Mouse (Mus musculus) kidney, adult 2 months (tissue): ENCODE results near the gene Slc12a8.

Source experiments
- CTCF ChIP-seq: fragments of 200-500 bp; conservative IDR thresholded peaks from 2 replicates; pipeline ENCODE4 v1.5.1; 2011; ENCODE audit warnings: low read depth, mild to moderate bottlenecking, control low read depth, low read length, moderate library complexity, mixed read lengths; ENCODE audit not compliant: insufficient read depth, insufficient read length
- POLR2A ChIP-seq: fragments of 200-500 bp; IDR thresholded peaks from one replicate; pipeline ENCODE4 v1.6.1; 2011; ENCODE audit warnings: low read depth, low read length, control low read depth

- TF ChIP-seq CTCF (no peak), POLR2A (no peak)
Measured at GRCm38 (mm10) chr16:33686056-33686455, 168.9 kb downstream of the Slc12a8 start.
